Mouse (Mus musculus): Measurements from ENCODE around the gene Lrriq1. TPM values are rescaled to one million over a fixed set of nuclear protein-coding genes. Genes with fewer than 3 reads are reported as not detected.

Lrriq1 gene
- 1 to 10 TPM; 3.1 to 4.9 TPM for total RNA-seq (2021)

DNA sequence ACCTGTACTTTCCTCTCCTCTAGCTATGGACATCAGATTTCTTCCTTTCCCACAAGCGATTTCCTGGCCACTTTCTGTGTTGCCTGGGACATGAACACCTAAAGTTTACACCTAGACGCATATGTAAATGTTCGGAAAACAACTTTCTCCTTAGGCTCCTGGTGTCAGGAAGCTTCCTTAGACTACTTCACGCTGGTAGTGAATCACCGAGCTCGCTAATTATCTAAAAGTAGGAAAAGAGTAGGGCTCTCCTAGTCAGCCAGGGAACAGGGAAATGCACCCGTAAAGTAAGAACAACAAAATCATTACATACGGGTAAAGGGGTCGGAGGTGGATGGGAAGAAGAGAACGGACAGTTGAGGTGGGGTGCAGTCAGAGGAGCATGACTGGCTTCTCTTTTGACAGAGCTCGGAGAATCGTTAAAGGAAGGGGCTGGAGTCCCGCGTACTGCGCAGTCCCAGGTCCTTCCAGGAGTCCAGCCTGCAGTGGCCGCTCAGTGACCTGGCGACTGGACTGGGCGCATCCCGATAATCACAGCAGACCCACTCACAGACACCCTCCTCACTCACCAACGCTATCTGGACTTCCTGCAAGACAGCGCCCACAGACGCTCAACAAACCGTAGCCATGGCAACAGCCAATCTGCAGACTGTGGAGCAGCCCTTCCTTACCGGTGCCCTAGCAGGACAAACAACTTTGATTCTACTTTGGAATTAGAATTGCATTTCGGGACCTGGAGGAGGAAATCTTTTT, at the start of gene Lrriq1:
Lrriq1 (minus strand) TSS at position 616 of the 753 bp plus-strand sequence.
- peak; percentile 78 to 83 for DNase-seq

DNA sequence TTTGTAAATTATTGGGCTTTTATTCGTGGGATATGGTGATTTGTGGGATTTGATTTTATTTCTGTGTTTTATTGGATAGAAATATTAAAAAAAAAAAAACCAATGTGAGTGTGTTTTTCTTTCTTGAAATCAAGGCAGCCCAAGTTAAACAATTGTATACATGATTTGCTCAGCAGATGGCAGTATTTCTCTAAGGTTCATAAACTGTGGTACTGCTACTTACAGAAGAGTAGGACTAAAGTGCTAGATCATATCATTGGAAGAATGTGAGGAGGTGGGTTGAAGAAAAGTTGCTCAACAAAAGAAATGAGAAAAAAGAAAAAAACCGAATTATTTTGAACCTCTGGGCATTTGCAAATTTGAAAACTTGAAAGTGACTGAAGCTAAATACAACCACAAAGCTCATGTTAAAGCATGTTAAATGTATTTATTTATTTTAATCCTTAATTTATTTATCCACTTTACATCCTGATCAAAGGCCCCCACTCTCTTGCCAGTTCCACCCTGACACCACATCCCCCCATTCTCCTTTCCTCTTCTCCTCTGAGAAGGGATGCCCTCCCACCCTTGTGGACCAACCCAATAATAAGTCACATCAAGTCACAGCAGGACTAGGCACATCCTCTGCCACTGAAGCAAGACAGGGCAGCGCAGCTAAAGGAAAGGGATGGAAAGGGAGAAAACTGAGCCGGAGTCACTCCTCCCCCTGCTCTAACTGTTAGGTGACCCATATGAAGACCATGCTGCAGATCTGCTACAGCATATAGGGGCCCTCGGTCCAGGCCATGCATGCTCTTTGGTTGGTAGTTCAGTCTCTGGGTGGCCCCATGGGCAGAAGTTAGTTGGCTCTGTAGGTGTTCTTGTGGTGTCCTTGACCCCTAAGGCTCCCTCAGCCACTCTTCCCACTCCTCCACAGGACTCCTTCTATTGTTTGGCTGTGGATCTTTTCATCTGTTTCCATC, 18.0 kb upstream of the Lrriq1 start:
- DNase-seq: no peak

DNA sequence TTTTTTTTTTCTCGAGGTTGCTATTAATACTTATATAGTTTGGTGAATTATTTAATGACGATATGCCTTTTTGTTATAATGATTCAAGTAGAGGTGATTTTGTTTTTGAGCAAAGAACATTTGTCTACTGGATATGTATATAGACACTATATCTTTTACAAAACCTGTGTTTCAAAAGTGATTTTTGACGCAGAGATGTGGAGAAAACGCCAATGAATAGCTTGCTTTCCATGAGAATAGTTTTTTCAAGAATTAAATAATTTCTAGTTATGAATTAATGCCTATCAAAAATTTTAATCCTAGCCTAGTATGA, 294 bp upstream of the Lrriq1 start:
- no peak for DNase-seq

DNA sequence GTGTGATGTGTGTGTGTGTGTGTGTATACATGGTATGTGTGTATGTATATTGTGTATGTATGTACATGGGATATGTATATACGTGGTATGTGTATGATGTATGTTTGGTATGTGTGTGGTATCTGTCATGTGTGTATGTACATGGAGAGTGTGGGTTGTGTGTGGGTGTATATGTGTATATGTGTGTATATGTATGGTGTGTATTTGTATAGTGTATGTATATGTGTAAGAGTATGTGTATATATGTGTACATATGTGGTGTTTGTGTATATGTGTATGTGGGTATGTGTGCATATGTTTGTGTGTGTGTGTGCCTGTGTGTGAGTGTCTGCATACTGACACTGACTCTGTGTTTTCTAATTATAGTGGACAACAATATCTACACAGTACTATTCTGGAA, 9.5 kb downstream of the Lrriq1 start:
- no peak for DNase-seq

DNA sequence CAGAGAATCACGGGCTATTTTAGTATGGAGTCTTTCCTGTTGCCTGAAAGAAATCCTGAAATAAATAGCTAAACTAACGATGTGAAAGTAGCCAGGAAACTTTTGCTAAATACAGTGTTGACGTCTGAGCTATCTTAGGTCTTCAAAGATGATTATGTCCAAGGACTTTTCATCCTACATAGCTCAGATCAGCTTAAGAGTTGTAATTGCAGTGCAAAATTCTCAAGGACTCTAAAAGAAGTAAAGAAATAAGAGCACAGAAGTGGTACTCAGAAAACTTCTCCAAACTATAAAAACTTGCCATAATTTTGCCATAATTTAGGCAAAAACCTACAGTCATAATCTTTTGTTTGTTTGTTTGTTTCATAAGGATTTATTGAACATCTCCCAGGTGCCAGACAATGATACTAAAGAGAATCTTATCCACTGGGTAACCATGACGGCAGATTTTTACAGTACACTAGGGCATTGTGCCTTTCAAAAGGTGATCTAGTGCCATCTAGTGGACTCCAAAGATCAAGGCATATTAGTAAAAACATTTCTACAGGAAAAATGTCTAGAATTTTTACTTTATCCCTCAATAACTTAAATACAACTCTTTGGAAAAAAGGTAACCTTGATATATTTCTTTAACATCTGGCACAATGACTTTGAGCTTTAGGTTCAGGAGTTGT, 41.3 kb downstream of the Lrriq1 start:
- no peak for DNase-seq

DNA sequence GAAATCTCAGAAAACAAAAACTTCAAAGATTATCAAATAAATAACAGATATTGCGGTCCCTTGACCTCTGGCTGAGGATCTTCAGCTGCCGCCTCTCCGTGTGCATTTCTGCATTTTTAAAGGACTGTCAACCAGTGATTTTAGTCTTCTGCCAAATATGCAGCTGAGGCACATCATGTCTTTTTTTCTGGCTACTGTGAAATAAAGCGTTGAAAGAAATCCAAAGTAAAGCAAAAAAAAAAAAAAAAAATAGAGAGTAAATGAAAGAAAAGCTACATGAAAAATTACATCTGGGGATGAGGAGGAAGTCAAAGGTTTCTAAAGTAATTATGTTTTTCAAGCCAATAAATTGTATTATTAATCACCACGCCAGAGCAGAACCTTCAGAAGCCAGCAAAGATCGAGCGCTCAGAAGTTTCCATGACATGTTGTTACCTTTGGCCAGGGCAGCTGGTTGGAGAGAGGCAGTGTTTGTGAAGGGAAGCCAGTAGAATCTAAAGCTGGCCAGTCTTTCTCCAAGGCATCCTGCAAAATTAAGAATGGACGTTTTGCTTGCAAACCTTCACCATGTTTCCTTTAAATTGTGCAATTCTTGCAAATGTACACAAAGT, 90.2 kb downstream of the Lrriq1 start:
- no peak for DNase-seq

DNA sequence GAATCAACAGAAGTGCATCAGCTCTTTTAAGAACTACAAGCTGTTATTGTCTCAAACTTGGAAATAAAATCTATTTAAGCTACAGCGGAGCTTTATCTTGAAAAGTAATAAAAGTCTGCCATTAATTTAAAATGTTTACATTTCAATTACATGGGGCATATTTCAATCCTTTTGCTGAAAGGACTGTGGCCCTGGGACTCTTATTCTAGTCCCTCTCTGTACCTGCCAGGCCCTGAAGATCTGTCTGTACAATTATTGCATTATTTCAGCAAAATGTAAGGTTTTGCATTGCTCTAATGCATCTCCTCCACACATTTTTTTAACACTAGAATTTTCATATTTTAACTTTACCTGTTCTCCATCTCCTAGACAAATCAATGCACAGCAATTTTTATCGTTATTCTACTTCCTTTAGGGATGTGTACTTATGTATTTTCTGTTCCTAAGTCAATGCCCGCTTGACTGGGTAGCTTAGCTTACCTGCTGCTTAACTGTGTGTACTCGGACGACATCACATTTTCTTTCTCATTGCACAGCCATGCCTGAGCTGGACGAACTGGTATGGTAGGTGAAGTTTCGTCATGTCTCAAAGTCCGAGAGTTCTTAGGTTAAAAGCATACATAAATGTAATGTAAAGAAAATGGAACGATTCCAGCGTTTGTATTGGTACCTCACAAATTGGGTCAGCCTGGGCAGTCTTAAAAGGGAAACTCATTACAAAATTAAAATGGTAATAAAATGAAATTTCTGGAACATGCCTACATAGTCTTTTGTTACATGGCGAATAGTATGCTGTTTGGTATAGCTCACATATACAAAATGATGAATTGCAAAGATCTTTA, 91.0 kb downstream of the Lrriq1 start:
- DNase-seq: no peak

DNA sequence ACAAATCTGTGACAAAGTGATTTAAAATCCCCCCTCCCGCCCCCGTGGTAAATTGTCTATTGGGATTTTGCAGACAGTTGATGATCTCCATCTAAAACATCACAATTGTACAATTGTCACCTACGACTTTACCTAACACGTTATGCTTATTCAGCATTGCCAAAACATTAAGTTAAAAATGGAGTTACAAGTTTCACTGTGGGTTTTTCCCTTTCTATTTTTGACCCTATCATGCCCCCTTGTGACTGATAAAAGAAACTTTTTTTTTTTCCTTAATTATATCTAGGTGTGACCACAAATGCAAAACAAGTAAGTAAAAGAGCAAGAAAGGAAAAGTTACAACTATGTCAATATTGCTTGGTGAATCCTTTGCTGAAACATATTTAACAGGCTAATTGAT, 93.6 kb downstream of the Lrriq1 start:
- DNase-seq: no peak

DNA sequence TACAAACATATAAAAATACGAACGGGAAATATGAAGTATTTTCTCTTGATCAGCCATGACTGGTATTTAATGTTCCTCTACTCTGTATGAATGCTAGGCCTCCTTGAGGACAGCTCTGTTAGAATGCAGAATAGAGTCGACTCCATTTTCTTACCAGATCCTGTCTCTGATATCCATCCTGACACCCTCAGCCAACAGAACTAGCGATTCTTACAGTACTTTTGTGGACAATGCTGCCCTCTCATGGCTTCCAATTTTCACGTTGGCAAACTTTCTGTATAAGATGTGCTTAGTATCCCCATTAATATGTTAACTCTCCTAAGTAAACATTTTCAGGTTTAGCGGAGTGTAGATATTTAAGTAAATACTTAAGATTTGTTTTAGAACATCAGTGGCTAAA, 94.6 kb downstream of the Lrriq1 start:
- DNase-seq: peak in 1 of 2 experiments; percentile 13

DNA sequence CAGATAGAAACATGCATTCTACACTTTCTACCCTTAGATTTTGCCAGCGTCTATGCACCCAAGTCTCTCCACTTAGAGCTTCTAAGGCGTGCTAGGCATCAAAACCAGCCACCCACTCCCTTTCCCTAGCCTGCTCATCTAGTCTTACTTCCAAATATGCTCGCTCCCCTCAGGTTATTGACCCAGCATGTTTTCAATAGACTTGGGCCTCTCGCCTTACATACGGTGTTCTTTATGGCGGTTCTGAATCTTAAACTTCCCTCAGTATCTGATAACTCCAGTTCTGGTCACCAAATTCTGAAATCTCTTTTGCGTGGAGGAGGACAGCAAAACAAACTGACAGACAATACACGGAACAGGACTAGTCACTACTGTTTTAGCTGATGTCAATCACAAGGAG, 95.5 kb downstream of the Lrriq1 start:
- no peak for DNase-seq

DNA sequence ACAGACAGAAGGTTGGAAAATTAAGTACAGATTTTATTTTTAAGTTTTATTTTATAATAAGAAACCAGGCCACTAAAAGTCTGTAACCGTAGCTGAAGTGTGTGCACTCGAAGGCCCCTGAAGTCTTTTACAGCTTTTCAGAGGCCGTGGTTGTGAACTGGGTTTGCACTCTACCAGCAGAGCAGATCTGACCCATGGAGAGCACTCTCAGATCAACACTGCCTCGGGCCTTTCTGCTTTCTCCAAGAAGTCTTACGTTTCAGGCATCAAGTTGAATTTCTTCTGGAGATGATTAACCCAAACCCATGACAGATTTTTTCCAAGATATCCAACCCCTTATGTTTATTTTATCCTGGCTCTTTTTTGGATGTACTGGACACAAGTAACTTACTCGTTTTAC, 121.5 kb downstream of the Lrriq1 start:
- DNase-seq: no peak

DNA sequence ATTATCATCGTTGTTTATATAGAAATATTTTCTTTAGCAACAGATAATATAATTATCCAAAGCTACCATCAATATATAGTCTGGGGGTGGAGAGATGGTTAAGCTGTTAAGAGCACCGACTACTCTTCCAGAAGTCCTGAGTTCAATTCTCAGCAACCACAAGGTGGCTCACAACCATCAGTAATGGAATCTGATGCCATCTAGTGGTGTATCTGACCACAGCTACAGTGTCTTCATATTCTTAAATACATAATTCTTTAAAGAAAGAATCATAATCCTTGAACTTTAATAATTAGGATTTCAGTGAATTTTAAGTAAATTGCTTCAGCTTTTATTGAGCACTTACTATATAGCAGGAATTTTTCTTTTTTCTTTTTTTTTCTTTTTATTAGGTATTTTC, 128.0 kb downstream of the Lrriq1 start:
- no peak for DNase-seq

DNA sequence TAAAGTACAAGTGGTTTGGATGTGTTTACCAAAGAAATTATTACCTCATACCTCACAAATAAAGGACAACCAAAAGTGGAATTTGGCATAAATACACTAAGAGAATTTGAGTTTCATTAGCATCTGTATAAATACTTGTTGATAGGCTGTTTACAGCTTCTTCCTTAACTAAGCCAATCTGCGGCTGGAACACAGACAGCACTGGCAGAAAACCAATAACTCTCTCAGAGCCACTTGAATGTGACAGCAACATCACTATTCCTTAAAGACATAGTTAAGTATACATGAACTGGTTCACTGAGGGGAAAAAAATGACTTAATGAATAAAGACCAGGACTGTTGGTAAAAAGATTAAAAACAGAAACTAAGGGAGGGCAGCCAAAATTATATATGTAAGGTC, 150.0 kb downstream of the Lrriq1 start:
- no peak for DNase-seq

DNA sequence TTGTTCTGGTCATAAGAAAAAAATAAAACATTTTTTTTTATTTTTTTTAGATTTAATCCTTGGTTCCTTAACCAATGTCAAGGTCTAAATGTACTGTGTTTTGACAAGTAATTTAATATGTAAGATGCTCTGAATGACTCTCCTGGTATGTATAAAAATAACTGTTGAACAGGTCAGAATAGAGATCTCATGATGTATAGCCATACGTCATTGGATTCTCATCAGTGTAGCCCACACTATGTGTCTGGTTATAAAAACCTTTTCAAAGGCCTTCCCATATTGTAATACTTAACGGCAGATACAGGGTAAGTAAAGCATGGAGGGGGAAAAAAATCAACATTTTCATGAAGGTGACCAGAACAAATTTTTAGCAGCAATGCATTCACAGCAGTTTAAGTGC, 186.5 kb downstream of the Lrriq1 start:
- DNase-seq: no peak

DNA sequence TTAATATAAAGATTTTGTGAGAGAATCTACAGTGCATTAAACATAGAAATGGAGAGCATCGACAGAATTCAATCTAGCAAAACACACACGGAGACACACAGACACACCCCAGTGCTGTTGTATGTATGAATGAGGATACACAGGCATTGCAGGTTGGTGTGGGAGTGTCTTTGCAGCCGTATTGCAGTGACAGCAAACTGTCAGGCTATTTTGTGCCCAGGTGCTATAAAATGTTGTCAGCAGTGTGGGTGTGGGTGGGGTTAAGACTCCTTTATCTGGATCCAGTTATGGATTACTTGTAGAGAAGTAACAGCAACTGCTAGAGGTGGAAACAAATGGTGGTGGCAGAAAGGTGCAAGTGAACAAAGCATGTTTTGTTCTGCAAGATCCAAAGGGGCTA, 189.5 kb downstream of the Lrriq1 start:
- DNase-seq: no peak

DNA sequence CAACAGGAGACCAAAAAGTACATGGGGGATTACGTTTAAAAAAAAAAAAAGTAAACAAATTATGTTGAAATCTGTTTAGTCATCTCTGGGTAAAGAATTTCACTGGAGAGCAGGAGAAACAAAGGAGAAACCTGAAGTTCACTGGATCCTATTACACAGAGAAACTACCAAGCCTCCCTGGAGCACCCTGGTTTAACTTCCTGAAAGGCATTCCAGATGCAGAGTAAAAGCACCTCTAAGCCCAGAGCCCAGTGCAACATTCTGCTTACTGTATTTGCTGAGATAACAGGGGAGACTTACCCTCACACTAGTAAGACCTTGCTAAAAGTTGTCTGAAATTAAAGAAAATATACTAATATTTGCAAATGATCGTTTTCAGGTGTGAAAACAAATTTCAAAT, 191.1 kb downstream of the Lrriq1 start:
- DNase-seq: no peak

DNA sequence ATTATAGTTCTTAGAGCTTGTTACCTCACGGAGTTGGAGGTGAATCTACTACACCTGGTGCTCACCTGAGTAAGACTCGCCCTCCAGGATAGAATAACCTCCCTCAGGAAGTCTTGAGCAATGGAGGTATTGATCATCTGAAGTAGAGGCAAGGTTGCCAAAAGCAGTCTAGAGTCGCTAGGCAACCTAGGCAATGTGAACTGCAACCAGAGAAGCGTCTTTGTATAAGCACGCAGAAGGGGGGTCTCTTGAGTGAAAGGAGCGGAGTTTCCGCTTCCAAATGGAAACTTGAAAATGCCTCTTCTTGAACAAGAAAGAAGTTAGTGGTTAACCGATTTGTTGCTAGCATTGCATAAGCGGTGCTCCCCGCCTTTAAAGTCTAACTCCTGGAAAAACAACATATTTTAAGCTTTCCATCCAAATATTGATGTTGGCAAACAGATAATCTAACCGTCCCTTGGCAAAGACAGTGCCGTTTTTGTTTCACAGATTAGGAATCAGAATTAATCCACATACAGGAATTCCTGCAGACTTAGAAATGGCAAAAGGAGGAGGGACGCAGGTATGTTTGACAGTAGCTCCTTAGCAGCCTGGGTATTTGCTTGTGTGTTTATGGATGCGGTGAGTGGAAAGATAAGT, 201.0 kb downstream of the Lrriq1 start:
- no peak for DNase-seq

DNA sequence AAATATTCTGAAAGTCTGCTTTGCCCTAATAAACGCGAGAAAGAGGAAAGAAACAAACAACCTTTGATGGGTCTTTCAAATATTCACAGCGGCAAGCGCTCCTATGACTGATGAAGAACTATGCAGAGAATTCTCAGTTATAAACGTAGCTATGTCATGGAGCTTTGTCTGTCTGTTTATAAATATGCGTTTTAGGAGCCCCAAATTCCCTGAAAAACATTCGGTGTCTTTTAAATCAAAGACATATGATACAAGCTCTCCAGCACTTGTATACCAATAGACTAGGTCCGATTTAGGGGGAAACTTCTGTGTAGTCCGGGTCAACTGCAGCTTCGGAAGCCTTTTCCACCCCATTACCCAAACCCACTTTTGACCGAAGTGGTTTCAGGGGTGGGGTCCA, 205.2 kb downstream of the Lrriq1 start:
- no peak for DNase-seq

DNA sequence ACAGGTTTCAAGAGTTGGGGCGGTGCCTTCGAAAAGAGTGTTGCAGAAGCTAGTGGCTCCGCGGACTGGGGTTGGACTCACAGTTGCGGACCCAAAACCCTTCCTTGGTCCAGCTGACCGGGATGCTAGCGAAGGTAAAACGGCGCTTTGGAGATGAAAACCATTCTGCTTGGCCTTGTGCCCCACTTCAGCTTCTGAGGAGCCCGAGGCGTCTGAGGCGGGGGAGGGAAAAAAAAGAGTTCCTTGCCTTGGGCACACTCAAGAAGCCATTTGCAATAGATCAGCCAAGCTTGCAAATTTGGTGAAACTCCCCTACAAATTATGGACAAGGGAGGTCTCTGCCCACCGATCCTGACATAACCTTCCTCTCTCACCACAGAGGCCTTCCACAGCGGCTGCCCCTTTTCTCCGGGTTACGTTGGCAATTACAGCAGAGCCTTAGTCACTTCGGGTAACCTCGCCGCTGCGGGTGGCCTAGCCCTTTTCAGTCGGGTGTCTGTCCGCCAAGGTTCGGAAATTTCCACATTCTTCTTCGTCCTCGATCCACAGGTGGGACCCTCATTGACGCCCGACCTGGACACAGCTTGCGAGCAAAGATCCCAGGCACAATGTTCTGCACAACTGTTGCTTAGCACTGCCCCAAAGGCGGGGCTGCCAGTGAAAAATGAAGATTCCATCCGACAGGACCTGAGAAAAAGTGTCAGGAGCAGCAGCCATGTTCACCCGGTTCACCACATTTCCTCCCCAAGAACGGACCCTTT, 206.2 kb downstream of the Lrriq1 start, which contains the start of gene Alx1:
Alx1 (minus strand) TSS at position 486 of the 761 bp plus-strand sequence.
- DNase-seq: no peak

DNA sequence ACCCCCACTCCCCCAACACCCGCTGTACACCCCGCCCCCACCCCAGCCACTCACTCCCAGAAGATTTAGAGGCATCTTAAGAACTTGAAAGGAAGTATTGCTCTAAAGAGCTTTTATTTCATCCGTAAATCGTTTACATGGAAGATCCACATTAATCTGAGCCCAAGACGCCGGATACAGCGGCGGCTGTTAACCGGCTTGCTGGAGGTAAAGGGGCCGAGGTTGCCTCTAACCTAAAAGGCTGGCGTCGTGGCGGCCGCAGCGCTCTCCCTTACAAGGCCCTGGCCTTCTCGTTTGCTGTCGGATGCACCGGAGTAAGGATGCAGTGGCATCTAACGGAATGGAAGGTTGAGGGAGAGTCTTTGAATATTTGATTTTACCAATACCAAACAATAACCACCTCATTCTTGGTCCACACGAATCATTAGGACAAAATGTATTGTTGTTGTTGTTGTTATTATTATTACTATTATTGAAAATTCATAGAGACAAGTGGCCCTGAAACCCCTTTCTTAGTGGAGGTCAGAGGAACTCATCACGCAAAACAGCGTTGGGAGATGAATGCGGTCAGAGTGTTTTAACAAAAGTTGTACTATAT, 206.9 kb downstream of the Lrriq1 start:
- no peak for DNase-seq

Measured in layer of hippocampus, postnatal 36 days (tissue).